Mouse (Mus musculus) gastrocnemius, adult 8-10 months (tissue): Measurements from ENCODE around the gene Oser1. TPM values are rescaled to one million over a fixed set of nuclear protein-coding genes. Genes with fewer than 3 reads are reported as not detected.

Experiments used
- DNase-seq, 2 experiments: peaks; one replicate each; pipeline ENCODE4 v3.0.0; 2022; ENCODE audit warnings: low spot score in 2 of 2
- total RNA-seq, 4 experiments: library from RNA; stranded (reverse); gene quantifications; 2 replicates each; pipeline ENCODE4 v1.2.4; 2022

Oser1 gene
- total RNA-seq, 4 experiments from 2014 or later, result 30.7 to 34.5 (median 32.9) TPM

- DNase-seq, result no peak
Measured at GRCm38 (mm10) chr2:163404037-163404815, 20.3 kb downstream of the Oser1 start.

GRCm38 (mm10) chr2:163401221-163401620 lies 23.3 kb downstream of the Oser1 start:
- peak; percentile 65 to 79 for DNase-seq

- no peak for DNase-seq
Measured at GRCm38 (mm10) chr2:163399222-163399621, 25.3 kb downstream of the Oser1 start.

DNA sequence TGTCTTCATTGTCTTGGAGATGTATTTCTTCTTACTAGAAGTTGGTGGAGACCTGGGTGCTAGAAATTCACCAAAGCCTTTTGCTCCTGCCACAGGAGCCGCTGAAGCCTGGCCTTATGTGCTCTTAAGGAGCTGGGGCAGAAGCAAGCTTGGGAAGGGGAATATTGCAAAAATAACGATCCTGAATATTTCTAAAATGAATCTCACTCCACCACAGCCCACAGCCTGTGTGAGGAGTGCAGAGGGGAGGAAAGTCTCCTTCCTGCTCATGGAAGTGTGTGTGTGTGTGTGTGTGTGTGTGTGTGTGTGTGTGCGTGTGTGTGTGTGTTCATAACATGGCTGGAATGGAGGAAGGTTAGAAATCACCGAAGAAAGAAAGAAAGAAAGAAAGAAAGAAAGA lies 25.7 kb downstream of the Oser1 start:
- no peak for DNase-seq

GRCm38 (mm10) chr2:163397905-163398304 lies 26.6 kb downstream of the Oser1 start, which contains the start of gene Jph2:
Gene Jph2 (minus strand): TSS chr2:163397993.
- peak; percentile 79 to 86 for DNase-seq

GRCm38 (mm10) chr2:163397071-163397470 lies 27.4 kb downstream of the Oser1 start:
- DNase-seq, result no peak

DNA sequence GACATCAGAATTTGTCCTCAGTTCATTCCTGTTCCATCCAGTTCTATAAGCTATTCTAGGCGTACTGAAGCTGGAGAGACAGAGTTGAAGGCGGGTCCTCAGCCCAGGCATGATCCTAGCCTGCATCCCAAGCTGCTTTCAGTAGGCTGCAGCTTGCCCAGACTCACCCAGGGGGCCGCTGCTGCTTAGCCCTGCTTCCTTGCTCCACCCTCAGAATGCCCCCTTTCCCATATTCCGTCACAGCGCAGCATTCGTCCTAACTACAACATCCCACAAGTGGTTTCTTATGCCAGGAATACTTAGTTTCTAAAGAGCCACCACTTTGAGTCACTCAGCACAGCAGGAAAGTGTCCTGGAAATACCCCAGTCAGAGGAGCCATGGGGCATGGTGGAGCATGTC lies 29.5 kb downstream of the Oser1 start:
- DNase-seq, result no peak

DNA sequence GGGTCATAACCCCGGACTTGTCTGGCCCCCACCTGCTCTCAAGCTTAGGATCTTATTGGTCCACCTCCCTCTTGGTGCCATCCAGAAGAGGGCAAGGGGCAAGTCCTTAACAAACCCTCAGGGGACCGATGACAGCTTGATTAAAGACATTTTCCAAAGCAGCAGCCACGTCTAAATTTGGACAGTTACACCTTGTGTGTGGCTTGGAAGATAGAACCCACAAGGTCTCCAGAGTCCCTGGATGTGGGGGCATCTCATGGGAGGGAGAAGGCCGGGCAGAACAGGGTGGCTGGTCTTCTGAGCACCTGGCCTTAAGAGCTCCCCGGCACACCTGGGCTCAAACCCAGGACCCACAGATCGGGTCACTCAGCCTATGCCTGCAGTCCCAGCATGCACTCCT lies 30.5 kb downstream of the Oser1 start:
- DNase-seq, result peak in 1 of 2 experiments; percentile 42

DNA sequence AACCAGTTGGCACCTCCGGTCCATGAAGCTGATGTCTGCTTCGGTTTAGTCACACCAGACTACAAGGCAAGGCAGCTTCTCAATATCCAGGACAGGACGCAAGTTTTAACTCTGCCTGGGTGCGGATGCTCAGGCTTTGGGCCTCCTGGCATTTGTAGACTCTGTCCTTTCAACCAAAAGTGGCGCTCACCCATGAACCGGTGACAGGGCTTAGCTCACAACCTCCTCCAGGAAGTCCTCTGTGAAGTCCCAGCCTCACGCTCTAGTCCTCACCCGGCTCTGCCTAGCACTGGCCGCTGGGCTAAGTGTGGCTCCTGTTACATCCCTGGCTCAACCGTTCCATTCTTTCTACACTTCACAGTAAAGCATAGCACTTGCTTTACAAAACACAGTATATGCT lies 31.3 kb downstream of the Oser1 start:
- DNase-seq, result peak in 1 of 2 experiments; percentile 27

- peak; percentile 79 to 85 for DNase-seq
Measured at GRCm38 (mm10) chr2:163392436-163392835, 32.1 kb downstream of the Oser1 start.

DNA sequence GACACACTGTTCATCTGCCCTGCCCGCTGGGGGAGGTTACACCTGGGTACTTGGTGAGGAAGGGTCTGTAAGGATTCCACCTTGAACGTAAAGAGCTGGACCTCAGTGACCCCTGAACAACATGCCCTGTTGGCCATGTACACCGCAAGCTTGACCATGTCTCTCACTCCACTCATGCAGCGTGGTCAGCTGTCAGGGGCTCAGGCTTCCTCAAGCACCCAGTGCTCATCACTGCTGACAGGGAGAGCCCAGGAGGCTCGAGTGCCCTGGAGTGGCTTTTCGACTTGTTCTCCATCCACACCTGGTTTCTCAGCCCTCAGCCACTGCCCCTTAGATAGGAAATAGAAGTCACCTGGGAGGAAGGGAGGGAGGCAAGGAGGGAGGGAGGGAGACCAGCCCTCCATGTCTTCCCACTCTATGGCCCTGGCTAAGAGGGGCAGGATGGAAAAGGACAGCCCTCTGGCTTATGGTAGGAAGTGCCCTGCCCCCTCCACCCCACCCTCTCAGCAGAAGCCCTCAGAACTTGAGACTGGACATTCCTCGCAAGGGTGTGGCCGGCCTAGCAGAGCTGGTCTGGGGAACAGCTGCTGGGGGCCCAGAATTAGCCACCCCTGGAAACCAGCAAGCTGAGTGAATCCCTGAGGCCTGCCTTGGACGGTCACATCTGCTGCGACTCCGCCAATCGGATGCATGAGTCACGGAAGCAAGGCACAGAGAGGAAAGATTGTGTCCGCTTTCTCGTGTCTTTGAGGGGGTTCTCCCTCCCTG lies 37.9 kb downstream of the Oser1 start:
- peak; percentile 56 to 75 for DNase-seq

GRCm38 (mm10) chr2:163385126-163385525 lies 39.4 kb downstream of the Oser1 start:
- DNase-seq, result peak; percentile 52 to 75

GRCm38 (mm10) chr2:163381246-163381645 lies 43.3 kb downstream of the Oser1 start:
- no peak for DNase-seq

- peak in 1 of 2 experiments; percentile 37 for DNase-seq
Measured at GRCm38 (mm10) chr2:163379366-163379765, 45.1 kb downstream of the Oser1 start.

- DNase-seq, result no peak
Measured at GRCm38 (mm10) chr2:163376082-163376481, 48.4 kb downstream of the Oser1 start.

DNA sequence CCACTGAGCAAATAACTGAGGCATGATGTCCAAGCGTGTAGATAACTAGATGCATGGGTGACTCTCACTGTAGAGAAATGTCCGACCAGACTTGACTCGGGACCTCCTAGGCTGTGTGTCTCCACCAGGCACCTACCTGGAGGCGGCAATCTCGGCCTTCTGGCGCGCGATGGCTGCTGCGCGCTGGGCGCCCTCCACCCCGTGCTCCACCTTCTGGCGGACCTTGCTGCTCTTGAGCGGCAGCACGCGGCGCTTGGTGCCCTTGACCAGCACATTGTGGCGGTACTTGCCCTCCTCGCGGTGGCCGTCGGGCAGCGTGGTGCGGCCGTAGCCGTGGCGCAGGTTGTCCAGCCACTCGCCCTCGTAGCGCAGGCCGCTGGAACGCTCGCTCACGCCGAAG lies 49.0 kb downstream of the Oser1 start:
- DNase-seq, result no peak

DNA sequence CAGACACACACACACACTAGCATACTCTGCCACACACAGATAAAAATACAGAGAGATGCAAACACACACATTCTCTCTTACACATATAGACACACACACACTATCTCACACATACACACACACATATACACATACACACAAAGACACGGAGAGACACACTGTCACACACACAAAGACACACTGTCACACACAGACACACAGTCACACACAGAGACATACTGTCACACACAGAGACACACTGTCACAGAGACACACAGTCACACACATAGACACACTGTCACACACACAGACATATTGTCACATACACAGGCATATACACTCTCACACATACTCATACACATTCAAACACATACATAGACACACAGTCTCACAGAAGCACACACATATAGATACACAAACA lies 51.9 kb downstream of the Oser1 start:
- DNase-seq, result no peak

DNA sequence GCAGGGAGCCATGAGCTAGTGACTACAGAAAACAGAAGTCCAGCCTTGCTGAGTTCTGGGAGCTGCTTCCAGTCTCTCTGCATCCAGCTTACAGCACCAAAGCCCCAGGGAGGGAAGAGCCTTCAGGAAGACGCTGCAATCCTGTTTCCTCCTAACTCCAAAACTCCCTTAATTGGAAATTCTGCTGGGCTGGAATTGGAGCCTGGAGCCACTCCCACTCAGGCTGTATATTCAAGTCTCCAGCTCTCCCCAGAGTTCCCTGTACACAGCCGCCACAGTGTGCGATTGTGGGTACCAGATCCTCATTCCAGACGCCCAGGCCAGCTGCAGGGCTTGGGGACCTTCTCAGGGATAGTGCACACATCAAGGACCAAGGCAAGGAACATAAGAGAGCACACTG lies 54.3 kb downstream of the Oser1 start:
- no peak for DNase-seq

DNA sequence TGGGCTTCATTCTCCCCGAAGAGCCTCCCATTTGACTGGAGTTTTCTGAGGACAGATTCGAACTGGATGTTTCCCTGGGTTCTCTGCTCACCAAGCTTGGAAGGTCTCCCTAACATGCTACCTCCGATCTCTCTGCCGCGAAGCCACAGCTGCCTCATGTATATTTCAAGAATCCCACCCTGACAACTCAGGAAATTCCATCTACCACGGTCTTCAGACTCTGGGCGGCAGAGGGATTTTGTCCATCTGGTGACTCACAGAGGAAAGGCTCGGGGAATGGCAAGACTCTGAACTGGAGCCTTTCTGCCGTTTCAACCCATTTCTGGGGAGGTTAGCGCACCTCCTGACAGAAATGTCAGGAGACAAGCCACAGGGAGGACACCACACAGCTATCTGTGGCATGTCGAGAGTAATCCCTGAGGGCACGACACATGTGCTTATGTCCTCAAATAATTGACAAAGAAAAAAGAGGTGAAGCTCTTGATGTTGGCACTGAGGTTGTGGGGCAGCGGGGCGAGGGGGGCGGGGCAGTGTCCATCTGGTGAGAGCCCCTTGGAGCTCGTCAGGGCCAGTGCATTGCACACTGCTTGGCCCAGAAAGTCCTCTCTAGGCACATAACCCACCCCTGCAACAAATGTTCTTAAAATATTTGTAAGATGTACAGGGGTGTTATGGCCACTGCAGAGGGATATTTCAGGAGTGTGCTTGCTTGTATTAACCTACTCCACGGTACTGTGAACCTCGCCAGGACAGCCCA lies 59.5 kb downstream of the Oser1 start:
- DNase-seq, result no peak

DNA sequence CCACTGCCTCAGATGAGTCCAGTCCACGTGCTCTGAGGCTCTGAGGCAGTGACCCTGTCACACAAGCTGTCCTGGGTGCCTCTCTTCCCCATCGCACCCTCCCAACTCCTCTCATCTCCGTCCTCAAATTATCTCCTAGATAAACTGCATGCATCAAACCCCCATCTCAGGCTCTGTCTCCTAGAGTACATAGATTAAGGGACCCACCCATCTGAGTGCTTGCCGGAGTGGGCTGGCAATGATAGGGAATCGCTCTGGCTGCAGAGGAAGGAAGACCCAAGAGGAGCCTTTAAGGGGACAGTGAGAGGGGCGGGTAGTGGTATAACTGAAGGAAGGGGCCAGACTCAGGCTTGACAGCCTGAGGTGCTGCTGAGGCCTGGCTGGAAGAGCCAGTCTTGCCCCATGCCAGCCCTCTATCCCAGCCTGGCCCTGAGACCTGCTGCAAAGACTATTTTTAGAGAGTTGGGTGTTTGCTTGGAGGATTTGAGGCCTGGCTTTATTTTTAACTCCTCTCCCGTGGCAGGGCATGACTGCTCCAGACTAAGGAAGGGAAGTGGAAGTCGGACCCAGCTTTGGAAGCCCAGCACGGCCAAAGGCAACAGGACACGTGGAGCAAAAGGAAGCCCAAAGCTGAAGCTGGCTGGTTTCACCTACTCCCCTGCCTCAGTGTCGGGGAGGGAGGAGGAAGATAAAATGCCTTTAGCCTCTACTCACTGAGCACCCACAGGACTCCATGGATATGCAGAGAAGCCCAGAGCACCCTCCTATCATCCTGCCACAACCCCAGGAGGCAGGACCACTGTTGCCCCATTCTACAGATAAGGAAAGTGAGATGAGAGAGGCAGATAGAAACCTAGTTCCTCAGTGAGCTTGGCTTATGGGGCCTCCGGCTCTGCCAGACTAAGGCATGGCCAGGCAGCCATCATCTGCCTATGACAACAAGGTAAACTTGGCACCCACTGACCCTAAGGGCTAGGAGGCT lies 61.3 kb downstream of the Oser1 start:
- DNase-seq, result peak; percentile 48 to 68
